Mouse (Mus musculus): Measurements from ENCODE around the gene Ilvbl. TPM values are rescaled to one million over a fixed set of nuclear protein-coding genes. Genes with fewer than 3 reads are reported as not detected.
"Not testable (repeated sequence)": the region's sequence is repeated elsewhere in the genome, so short reads cannot be mapped to it uniquely, and the experiment has no call there.

The Ilvbl gene
- total RNA-seq (2021) = 10 to 100 TPM; 27.9 to 40.1 TPM
- long read RNA-seq, experiment 1, transcript Ilvbl-201 (16 exons, 2,329 nt) = minor isoform, 16 of 72 reads
- long read RNA-seq, experiment 1, transcript Ilvbl-209 (15 exons, 2,233 nt) = major isoform, 24 of 72 reads
- long read RNA-seq, experiment 1, partial matches to known transcripts = 2 of 72 reads
- long read RNA-seq, experiment 1, other reads (novel, unspliced or antisense) = 30 of 72 reads
- long read RNA-seq, experiment 2, transcript Ilvbl-209 (15 exons, 2,233 nt) = major isoform, 26 of 66 reads
- long read RNA-seq, experiment 2, transcript Ilvbl-201 (16 exons, 2,329 nt) = minor isoform, 14 of 66 reads
- long read RNA-seq, experiment 2, partial matches to known transcripts = 4 of 66 reads
- long read RNA-seq, experiment 2, other reads (novel, unspliced or antisense) = 20 of 66 reads

DNA sequence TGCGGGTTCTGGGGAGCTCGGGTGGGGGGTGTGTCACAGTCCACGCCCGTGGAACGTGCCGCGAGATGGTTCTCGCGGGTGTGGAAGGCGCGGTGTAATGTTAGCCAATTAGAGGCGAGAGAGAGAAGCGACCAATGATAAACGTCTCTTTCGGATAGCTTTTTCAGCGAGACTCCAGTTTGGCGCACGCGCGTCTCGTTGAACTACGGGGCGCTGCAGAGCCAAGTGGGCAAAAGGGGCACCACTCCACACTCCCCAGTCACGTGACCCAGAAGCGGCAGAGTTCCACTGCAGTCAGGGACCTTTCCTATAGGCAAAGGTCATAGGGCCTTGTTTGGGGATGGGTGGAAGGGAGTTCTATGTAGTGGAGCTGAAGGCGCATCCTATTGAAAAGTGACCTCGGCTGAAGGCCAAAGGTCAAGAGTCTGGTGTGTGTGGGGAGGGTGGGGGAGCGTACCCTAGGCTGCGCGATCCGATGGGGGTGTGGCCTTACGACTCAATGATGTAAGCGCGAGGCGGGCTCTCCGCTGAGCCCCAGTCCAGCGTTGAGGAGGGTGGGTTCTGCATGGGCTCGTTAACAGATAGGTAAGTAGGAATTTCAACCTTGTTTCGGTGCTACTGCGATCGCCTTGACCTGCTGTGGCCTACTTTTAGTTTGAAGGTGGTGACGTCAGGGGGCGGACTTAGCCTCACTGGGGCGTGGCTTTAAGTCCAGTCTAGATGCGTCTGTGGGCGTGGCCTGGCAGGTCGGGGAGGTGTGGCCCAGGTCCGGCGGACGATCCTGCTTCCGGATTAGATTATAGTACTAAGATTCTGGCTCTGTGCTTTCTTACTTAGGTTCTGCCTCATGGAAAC is at the start of gene Ilvbl:
Ilvbl (plus strand) TSS at position 97 of the 855 bp plus-strand sequence.
- peak; percentile 76 to 94 for DNase-seq (ENCODE audit: low spot score in 2 of 2)

DNA sequence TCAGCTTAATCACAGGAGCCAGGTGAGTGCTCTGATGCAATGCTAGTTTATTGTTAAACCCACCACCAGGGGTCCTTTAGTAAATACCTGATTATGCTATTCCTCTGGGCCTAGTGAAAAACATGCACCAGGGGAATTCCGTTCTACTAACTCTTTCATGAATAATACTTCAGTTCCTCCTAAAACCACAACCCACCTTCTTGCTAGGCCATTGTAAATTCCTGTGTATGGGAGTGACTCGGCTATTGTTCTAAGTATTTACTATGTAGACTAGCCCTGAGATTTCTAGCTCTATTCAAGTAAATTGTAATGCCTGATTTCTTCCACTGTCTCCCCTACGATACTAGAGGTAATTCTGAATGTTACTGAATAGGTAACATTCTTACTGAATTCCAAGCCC is 49.1 kb upstream of the Ilvbl start:
- DNase-seq (ENCODE audit: low spot score in 2 of 2) = not testable (repeated sequence)

DNA sequence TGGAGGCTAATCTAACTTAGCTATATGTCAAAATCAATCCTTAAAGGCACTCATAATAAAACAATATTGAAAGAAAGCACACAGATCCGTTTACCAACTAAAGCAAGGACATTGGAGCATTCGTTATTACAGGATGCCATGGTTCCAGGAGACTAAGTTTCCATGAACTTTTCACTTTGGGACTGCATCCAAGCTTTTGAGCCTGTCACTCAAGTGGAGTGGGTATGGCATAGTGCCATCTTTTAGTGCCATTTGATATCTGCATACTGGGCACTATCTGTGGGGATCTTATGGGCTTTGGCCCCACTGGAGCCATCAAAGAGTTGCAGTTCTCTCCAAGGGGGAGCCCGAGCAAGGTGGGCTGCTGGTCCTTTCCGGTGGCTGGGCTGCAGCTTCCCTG is 48.6 kb upstream of the Ilvbl start:
- DNase-seq (ENCODE audit: low spot score in 2 of 2) = no peak

DNA sequence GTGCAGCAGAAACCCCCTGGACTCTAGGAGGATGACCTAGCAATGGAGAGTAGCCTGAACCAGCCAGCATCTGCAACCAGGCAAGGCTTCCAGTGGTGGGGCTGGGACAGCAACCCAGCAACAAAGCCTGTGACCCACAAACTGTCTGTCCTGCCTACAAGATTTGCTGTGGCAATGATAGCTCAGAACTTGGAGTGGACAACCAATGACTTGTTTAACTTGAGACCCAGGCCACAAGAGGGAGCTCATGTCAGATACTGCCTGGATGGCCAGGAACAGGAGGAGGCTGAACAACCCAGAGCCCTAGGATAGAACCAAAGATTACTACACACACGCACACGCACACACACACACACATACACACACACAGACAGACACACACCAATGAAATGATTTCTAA is 33.2 kb upstream of the Ilvbl start:
- DNase-seq (ENCODE audit: low spot score in 2 of 2) = peak in 1 of 2 experiments; percentile 20

DNA sequence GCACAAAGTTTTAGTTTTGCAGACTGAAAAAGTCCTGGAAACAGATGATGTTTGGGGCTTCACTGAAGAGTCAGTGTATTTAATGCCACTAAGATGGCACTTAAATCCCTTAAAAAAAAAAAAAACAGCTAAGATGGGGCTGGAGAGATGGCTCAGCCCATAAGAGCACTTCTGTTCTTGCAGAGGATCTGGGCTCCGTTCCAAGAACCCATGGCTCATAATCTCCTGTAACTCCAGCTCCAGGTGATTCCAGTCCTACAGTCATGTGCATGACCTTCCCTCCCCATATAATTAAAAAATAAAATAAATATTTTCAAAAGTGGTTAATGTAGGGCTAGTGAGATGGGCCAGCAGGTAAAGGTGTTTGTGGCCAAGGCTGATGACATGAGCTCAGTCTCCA is 9.1 kb upstream of the Ilvbl start:
- DNase-seq (ENCODE audit: low spot score in 2 of 2) = no peak

DNA sequence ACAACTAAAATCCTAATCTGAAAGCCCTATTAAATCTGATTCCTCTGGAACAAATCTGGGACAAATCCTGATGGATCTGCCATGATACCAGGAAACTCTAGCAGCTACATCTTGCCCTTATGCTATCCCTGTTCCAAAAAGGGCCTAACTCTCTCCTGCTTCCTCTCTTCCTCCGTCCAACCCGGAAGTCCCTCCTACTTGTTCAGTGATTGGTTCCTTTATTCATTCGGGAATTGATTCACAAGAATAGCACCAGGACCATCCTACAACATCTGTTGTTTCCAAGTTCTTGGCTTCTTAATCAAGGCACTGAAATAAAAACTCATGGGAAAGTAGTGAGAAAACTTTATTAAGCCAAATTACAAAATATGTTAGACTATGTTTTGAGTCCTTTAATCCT is 5.0 kb upstream of the Ilvbl start:
- DNase-seq (ENCODE audit: low spot score in 2 of 2) = no peak

DNA sequence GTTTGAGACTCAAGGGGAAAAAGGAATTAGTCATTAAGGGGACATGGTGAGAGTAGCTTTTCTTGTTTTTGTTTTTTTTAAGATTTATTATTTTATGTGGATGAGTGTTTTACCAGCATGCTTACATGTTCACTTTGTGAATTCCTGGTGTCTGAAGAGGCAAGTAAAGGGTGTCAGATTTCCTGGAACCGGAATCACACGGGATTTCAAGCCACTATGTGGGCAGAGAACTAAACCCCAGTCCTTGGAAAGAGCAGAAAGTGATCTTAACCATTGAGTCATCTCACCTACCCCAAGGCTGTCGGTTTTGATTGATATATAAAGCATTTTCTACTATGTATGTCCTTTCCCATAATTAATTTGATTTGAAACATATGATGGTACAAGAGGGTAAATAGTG is 4.5 kb upstream of the Ilvbl start:
- no peak for DNase-seq (ENCODE audit: low spot score in 2 of 2)

DNA sequence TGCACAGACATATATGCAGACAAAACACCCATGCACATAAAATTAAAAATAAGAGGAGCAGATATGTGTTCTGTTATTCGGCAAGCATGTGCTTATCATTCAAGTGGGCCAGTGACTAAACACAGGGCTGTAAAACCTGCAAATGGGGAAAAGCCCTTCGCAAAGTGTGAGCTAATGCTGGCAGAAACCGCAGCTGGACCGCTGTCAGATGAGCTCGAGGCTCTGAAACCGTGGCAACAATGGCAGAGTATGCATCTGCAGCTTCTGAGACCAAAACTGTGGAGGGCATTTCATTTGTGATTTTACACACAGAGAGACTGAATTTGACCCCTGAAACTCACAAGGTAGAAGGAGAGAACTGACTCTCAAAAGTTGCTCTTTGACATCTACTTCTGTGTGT is 3.7 kb upstream of the Ilvbl start:
- DNase-seq (ENCODE audit: low spot score in 2 of 2) = no peak

DNA sequence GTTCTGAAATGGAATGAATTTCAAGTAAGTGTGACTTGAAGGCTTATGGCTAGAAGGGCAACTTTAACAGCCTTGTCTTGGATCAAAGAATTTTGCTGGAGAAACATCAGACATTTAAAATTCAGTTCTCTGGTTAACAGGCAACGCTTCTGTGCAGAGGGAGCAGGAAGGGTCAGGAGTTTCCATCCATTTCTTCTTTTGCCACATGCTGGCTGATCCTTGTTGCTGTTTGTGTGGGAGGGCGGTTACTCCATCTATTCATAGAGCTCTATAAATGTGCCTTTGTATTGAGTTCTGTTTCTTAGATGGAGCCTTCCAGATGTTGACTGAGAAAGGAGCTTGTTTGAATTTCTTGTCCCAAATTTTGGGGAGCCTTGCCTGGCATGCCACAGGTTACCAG is 3.2 kb upstream of the Ilvbl start:
- DNase-seq (ENCODE audit: low spot score in 2 of 2) = no peak

DNA sequence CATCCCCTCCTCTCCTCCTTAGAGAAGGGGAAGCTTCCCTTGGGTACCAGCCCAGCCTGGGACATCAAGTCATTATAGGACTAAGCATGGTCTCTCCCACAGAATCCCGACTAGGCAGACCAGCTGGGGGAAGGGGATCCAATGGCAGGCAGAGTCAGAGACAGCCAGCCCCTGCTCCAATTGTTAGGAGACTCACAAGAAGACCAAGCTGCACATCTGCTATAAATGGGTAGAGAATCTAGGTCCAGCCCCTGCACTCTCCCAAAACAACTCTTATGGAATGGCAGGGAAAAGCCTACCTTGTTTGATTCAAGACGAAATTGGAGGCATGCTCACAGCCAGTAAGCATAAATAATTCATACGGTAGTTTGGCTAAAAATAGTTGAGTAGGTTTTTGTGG is 920 bp upstream of the Ilvbl start:
- no peak for DNase-seq (ENCODE audit: low spot score in 2 of 2)

DNA sequence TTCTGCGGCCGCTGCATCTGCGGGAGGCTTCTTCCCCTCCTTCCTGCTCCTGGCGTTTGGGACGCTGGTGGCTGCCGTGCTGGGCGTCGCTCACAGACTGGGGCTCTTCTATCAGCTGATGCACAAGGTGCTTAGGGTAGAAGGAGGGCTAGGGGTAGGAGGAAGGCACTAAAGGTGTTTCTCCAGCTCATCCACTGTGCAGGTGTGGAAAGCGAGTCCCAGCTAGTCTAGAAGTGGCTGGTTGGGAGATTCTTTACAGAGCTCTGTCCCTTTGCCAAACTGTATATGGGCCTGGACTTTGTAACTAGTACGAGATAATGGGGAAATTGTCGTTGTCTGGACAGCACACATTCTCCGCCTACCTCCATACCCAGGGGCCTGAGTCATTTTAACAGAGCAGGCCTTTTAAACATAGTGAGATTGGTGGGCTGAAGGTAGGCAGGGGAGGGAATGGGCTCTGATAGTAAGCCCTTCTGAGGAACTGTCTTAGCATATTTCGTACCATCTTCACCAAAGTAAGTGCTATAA is 1.0 kb downstream of the Ilvbl start:
- DNase-seq (ENCODE audit: low spot score in 2 of 2) = no peak

DNA sequence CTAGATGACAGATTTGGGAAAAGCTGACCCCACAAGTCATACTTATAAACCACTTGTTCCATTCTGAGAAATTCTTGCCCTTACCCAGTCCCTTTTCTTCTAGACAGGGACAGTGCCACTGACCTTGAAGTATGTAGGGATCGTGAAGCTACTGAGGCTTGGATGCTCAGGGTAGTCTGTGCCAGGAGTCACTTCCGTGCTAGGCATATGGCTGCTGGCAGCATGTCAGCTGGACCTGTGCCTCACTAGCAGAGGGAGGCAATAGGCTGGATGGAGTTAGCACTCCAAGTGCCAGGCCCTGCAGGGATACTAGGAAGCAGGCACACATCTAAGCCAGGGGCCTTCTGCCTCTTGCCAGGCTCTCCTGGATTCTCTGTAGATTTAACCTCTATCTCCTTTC is 1.5 kb downstream of the Ilvbl start:
- peak in 1 of 2 experiments; percentile 42 for DNase-seq (ENCODE audit: low spot score in 2 of 2)

DNA sequence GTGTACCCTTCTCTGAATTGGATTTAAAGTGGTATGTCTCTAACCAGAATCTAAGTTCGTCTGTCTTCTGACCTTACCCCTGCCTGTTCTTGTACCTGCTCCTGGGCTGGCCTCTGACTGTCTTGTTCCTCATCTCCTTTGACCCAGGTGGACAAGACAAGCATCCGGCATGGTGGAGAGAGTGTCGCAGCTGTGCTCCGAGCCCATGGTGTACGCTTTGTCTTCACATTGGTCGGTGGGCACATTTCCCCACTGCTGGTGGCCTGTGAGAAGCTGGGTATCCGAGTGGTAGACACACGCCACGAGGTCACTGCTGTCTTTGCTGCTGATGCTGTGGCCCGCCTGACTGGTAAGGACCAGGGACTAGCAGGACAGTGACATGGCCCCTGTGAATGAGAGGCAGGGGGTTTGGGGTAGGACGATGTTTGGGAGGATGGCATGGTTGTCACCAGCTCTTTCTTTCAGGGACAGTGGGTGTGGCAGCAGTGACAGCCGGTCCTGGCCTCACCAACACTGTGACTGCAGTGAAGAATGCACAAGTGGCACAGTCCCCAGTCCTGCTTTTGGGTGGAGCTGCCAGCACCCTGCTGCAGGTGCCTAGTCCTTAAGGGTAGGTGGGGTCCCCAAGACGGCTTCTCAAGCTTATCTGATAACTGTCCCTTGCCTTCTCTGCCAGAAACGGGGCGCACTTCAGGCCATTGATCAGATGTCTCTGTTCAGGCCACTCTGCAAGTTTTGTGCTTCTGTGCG is 2.5 kb downstream of the Ilvbl start:
- DNase-seq (ENCODE audit: low spot score in 2 of 2) = no peak

DNA sequence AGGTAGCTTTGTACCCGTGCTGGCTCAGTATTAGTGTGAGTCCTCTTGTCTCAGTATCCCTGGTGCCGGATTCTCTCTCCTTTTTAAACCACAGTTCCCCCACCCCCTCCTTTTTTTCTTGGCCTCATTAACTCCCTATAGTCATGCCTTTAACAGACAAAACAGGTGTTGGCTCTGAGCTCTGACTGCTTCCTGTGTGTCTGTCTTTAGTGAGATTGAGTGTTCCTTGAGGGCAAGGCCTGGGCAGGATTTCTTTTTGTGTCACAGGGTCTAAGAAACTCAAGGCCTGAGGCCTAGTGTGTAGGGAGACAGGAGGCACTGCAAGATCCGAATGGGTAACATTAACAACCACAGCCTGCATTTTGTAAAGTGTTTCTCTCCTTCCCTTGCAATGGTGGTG is 4.1 kb downstream of the Ilvbl start:
- DNase-seq (ENCODE audit: low spot score in 2 of 2) = no peak

DNA sequence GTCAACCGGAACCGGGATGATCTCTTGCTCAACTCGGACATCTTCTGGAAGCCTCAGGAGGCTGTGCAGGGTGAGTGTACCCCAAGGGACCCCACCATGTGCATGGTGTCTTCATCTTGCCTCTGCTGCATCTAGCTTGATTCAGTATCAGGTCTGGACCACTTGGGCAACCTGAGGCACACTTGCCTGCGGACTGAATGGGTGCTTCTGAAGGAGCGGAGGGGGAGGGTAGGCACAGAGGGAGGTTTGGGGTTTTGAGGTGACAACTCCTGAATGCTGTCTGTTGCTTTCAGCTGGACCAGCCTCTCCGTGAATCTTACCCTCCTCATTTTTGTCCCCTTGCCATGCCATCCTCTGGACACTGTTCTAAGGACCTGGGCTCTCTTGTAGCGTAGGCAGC is 7.0 kb downstream of the Ilvbl start:
- no peak for DNase-seq (ENCODE audit: low spot score in 2 of 2)

DNA sequence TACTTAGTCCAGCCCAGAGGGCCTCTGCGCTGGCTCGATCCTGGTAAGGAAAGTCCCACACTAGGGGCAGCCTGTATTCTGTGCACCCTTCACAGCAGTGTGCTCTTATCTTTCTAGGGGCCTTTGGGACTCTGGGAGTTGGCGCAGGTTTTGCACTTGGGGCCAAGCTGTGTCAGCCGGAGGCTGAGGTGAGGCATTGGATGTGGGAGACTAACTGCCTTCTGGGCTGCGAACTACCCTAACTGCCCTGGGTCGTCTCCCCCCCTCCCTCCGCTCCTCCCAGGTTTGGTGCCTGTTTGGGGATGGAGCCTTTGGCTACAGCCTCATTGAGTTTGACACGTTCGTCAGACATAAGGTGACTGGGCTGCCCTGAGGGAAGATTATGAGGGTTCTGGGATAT is 9.2 kb downstream of the Ilvbl start:
- DNase-seq (ENCODE audit: low spot score in 2 of 2) = no peak

DNA sequence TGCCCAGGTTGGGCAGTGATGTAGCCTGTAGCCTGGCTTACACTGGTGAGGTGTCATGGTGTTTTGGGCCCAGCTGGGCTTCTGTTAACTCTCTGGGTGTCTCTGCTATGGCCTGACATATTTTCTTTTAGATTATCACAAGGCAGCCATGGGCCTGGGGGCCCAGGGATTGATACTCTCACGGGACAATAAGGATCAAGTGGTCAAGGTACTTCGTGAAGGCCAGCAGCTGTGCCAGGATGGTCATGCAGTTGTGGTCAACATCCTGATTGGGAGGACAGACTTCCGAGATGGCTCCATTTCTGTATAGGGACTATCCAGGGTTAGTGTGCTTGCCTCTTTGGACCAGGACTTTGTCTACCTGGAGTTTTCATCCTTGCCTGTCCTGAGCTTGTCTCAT is 9.8 kb downstream of the Ilvbl start:
- no peak for DNase-seq (ENCODE audit: low spot score in 2 of 2)

DNA sequence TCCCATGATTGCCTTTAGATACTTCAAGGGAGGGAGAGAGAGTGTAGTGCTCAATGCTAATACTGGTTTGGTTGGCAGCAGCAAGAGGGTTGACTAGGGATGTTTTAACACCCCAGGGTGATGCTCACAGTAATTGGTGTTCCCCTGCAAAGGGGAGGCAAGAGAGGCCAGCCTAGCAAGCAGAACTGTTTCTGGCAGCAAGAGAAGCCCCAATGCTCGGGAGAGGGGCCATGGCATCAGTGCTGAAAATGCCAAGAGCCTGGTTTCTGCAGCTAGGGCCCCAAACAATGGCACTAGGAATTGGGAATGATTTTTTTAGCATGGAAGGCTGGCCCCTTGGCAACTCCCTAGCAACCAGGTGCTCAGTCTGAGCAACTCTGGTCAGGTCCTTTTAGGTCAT is 10.8 kb downstream of the Ilvbl start:
- no peak for DNase-seq (ENCODE audit: low spot score in 2 of 2)

DNA sequence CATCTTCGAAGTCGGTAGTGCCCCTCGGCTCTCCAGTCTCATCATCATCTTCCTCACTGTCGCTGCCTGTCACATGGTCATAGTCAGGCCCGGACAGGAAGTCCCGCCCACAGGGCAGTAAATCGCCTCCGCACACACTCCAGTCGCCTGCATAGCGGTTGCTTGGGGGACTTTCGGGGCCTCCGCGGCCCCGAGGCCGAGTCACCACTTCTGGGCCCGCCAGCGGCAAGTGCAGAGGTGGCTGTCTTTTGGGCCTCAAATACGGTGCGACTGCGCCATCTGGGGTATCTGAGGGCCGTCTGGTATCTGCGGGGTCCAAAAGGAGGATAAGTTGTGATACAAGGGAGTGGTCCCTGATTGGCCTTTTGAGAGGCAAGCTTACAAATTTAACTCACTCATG is 11.5 kb downstream of the Ilvbl start:
- DNase-seq (ENCODE audit: low spot score in 2 of 2) = no peak

DNA sequence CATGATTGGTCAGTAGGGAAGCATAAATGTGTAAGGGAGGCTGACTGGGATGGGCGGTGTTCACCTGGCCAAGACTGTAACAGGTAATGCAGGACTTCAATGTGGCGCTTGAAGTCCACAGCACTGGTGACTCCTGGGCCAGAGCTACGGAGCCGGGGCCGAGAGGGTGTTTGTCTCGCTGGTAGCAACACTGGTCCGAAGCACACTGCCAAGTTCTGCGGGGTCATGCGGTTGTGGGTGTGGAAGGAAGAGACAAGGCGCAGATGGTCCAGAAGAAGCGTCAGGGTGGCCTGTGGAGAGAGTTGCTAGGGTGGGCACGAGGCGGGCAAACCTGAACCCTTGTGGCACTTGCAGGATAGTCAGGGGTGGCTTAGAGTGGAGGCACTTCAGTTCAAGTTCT is 11.9 kb downstream of the Ilvbl start:
- no peak for DNase-seq (ENCODE audit: low spot score in 2 of 2)

DNA sequence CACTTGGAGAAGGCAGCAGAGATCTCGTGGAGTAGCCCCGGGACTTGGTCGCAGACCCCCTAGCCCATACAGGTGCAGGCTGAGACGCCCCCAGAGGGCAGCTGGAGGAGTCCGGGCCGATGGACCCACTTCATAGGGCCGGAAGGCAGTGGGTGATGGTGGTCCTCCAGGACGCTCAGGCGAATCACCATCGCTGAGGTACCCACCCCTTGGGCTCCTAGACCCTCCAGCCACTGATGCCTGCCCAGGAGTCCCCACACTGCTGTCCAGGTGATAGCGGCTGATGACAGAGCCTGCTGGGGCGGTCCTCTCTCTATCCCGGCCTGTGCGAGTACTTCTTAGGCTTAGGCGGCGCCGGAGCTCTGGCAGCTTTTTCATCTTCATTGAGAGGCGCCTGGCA is 15.1 kb downstream of the Ilvbl start:
- DNase-seq (ENCODE audit: low spot score in 2 of 2) = no peak

DNA sequence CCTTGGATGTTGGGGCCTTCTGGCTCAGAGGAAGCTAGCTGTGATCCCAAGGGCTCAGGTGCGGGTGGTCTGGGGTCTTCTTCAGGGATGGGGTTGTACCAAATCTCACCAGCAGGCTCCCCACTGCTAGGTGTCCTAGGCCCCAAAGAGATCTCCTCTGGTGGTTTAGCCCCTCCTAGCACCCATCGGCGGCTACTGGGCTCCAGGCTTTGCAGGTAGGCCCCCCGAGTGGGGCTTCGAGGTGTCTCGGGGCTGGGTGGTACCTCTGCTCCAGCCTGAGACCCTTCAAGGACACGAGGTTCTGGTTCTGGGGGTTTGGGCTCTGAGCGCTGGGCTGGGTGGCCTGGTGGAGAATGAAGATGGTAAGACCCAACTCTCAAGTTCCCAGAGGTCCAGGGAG is 15.8 kb downstream of the Ilvbl start:
- DNase-seq (ENCODE audit: low spot score in 2 of 2) = no peak

Measured in gastrocnemius, postnatal 4 days (tissue).